Mouse (Mus musculus): Measurements from ENCODE around the gene Pla2g1b.

DNA sequence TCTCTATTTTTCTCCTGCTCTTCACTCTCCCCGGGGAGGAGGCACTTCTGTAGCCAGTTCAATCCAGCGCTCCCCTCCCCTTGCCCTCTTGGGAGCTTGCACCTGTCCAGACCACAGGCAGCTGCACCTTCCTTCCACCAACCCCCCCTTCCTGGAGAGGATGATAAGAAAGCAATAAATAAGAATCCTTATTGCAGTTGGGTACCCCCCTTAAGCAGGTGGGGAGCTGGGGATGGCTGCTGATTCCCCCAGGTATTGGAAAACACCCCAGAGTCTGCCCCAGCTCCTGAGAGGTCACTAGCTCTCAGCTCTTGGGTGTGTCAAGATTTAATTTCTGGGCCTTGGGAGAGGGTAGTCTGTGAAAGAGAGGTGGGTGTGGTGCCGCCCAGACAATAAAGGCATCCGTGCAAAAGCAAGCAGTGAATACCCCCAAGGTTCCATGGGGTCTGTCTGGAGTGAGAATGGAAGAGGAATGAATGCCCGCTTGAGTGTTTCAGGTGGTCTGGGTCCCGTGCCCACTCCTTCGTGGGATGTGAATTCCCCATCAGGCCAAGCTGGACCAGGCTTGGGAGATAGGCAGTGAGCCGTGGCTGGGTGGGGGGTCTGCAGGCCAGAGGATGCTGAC, 30.2 kb upstream of the Pla2g1b start:
- TF ChIP-seq CTCF (IDR thresholded peaks at IDR 0.05; ENCODE audit: low read depth, low read length) (no peak), EP300 (IDR thresholded peaks at IDR 0.05; ENCODE audit: insufficient read depth, low read depth, low read length) (0 out of 2 replicates have a peak, but pooled peaks have one; percentile 25), POLR2A (IDR thresholded peaks at IDR 0.05; ENCODE audit: insufficient read depth, low read length) (no peak)
